Mouse (Mus musculus): ENCODE results near the gene Pten.
"Not testable (repeated sequence)": the region's sequence is repeated elsewhere in the genome, so short reads cannot be mapped to it uniquely, and the experiment has no call there.

Pten gene

GRCm38 (mm10) chr19:32755104-32755791, 2.0 kb upstream of the Pten start:
- DNase-seq: no peak

DNA sequence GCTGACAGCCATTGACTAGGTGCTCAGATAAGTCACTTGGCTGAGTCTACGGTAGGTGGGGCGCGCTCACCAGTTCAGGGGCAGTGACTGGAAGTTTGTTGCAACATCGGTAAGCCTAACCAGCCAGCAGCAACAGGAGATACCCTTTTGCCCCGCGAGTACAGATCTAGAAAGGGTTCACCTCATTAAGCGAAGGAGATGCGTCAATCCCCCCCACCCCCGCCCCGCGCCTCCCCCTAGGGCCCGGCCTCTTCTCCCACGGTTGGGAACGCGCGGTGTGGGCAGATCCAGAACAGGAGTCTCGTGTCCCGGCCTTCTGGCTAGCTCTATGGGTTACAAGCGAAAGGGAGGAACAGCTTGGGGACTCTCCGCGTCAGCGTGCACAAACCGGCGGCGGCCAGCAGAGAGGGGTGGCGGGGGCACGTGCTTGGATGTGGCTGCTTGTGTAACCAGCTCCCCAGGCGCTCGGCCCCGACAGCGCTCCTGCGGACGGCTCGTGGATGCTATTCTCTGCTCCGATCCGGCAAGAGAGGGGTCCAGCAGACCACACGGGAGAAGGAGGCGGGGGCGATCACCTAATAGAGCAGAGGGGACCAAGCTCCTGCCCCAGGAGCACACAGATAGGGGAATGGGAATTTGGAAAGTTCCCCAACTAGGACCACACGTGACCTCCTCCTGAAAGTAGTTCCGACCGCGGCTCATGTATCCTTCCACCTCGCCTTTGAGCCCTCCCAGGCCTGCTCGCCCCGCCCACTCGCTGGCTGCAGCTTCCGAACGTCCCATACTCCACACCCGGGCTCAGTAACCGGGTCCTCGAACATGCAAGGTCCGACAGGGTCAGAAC, 1.3 kb upstream of the Pten start:
- peak; percentile 99 for DNase-seq

DNA sequence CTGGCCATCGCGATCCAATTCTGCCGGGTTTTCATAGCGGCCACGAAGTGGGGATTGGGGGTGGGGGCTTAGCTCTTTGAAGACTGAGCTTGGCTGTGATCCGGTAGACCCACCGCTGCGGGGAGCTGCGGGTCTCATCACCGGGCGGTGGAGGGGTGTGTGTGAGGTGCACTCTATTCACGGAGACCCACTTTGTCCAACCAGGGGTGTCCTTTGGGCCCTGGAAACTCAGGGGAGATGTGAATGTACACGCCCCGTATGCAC, 729 bp upstream of the Pten start:
- no peak for DNase-seq

DNA sequence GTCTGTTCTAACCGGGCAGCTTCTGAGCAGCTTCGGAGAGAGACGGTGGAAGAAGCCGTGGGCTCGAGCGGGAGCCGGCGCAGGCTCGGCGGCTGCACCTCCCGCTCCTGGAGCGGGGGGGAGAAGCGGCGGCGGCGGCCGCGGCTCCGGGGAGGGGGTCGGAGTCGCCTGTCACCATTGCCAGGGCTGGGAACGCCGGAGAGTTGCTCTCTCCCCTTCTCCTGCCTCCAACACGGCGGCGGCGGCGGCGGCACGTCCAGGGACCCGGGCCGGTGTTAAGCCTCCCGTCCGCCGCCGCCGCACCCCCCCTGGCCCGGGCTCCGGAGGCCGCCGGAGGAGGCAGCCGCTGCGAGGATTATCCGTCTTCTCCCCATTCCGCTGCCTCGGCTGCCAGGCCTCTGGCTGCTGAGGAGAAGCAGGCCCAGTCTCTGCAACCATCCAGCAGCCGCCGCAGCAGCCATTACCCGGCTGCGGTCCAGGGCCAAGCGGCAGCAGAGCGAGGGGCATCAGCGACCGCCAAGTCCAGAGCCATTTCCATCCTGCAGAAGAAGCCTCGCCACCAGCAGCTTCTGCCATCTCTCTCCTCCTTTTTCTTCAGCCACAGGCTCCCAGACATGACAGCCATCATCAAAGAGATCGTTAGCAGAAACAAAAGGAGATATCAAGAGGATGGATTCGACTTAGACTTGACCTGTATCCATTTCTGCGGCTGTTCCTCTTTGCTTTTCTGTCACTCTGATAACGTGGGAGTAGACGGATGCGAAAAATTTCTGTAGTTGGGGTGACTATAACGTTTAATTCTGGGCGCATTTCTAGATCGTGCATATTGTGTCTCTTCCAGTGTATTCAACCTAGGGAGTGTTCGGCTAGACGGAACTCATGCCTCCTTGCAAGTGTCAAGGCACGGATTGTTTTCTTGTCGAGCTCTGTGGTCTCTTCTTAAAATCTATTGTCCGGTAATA, 815 bp downstream of the Pten start:
- DNase-seq: peak; percentile 72

- no peak for DNase-seq
Observed at GRCm38 (mm10) chr19:32758793-32759161, 1.5 kb downstream of the Pten start.

DNA sequence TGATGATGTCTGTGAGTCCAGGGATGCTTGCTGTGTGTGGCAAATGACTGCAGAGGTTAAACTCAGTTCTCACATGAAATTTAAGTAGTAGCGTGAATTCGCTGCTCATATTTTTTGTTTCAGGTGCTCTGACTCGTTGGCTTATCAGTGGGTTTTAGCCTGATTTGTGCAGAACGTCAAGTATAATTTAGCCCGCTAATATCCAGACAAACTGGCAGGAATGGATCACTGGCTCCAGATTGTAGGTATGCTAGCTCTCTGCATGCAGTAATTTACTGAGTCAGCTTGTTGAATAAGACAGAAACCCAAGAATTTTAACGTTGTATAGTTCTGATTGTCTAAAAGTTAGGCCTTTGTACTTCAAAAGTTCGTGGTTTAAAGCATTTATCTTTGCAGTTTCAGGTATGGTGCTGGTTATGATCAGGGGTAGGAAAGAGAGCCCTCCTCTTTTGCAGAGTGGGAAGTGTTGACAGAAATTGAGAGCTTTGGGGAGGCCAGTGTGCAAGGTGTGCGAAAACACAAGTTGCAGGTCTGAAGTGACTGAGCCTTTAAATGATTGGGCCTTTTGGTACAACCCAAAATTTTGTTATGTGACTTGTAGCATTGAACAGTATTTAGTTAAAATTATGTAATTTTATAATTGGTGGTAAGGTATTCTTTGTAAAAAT, 2.2 kb downstream of the Pten start:
- DNase-seq: no peak

- no peak for DNase-seq
Observed at GRCm38 (mm10) chr19:32760499-32760898, 3.2 kb downstream of the Pten start.

- DNase-seq: no peak
Observed at GRCm38 (mm10) chr19:32761162-32761561, 3.9 kb downstream of the Pten start.

- no peak for DNase-seq
Observed at GRCm38 (mm10) chr19:32762493-32762892, 5.2 kb downstream of the Pten start.

DNA sequence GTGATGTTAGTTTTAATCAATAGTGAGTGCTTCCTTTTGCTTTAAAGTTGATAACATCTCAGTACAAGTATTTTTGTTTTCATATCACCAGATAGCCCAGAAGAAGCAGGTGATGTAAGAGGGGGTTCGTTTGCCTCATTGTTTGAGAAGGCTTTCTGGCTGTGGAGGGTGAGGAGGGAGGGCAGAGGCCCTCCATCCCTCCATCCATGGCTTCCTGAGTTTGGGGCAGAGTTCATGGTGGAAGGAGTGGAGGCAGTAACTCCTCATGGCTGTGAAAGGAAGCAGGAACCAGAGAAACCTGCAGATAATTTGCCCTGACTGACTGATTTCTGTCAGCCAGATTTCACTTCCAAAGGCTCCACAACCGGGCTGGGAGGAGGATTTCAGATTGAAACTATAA, 21.1 kb downstream of the Pten start:
- DNase-seq: no peak

GRCm38 (mm10) chr19:32779131-32779530, 21.8 kb downstream of the Pten start:
- DNase-seq: no peak

GRCm38 (mm10) chr19:32781305-32782071, 24.2 kb downstream of the Pten start:
- no peak for DNase-seq

- not testable (repeated sequence) for DNase-seq
Observed at GRCm38 (mm10) chr19:32787388-32787787, 30.1 kb downstream of the Pten start.

DNA sequence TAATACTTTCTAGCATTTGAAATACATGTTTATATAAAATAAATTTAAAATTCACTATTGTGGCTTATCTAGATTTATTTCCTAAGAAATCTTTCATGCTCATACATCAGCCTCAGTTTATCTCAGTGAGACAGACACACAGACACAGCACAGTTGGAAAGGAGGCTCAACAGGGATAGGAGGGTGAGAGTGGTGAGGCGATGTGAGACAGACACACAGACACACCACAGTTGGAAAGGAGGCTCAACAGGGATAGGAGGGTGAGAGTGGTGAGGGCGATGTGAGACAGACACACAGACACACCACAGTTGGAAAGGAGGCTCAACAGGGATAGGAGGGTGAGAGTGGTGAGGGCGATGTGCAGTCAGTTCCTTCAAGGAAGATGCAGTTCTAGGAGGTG, 30.7 kb downstream of the Pten start:
- not testable (repeated sequence) for DNase-seq

DNA sequence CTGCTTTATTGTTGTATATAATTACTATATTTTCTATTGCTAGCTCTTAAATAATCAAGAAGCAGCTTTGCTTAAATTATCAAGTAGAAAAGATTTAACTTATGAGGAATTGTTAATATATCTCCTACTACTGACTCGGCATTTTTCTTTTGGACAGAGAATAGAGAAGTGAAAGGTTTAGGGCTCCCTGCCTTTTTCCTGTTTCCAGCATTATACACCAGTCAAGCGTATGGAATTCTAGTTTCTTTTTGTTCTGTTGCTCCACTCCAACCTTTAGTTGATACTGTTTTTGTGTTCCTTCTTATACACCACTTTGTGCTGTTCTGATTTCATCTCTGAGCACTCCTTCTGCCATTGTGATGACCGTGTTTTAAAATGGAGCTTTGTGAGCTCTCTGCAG, 32.2 kb downstream of the Pten start:
- DNase-seq: no peak

- DNase-seq: peak; percentile 93
Observed at GRCm38 (mm10) chr19:32792610-32793009, 35.3 kb downstream of the Pten start.

- DNase-seq: no peak
Observed at GRCm38 (mm10) chr19:32793901-32794300, 36.6 kb downstream of the Pten start.

DNA sequence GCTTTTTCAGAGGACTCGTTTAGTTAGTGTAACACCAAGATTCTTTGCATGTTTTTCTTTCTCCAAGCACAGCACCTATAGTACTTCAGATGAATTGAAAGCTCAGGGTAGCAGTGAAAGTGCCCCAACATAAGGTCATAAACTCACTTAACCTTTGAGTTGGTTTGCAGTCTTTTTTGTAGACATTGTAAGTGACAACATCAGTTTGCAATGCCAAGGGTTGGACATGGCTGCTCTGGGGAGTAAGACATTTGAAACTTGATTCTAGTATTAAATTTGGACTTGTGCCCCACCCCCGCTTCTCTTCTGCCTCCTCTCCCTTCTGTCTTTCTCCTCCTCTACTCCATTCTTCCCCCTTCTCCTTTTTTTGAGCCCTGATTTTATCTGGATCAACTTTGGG, 43.3 kb downstream of the Pten start:
- no peak for DNase-seq

GRCm38 (mm10) chr19:32804703-32805102, 47.4 kb downstream of the Pten start:
- DNase-seq: no peak

DNA sequence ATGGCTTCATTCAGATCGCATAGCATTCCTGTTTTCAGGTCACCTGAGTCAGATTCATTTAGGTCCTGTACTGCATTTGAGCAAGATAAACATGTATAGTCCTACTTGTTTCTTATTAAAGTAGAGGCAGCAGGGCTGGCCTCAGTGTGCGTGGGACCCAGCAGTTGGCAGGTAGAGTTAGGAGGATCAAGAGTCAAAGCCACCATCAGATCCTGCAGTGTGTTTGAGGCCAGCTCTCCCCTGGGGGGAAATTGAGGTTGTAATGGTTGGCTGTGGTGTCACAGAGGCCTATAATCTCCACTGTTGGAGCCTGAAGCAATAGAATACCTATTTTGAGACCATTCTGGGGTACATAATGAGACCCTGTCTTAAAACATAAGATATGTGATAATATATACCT, 50.3 kb downstream of the Pten start:
- no peak for DNase-seq

- no peak for DNase-seq
Observed at GRCm38 (mm10) chr19:32808690-32809089, 51.4 kb downstream of the Pten start.

GRCm38 (mm10) chr19:32809117-32809516, 51.8 kb downstream of the Pten start:
- no peak for DNase-seq

All from retina, postnatal 1 day (tissue).